Mouse (Mus musculus) monocyte, adult 5-6 weeks (primary cell): Measurements from ENCODE around the gene Tff3. TPM values are rescaled to one million over a fixed set of nuclear protein-coding genes. Genes with fewer than 3 reads are reported as not detected.

Experiments used
- ATAC-seq: fragments of 153-309, 156-312 bp; replicated peaks from 2 replicates; pipeline ENCODE4 v1.8.0; 2017; ENCODE audit warnings: mild to moderate bottlenecking; ENCODE audit not compliant: low TSS enrichment, insufficient number of reproducible peaks, severe bottlenecking, poor library complexity, low FRiP score
- total RNA-seq: library from RNA; stranded (forward); fragments of 200-1000, 200-491, 200-594 nt; gene quantifications from 3 replicates; pipeline ENCODE4 v1.2.3, GENCODE M21; 2017

Tff3 gene
- total RNA-seq: not detected in 3 replicates

- ATAC-seq: no peak
These were observed at the start of gene Tff3 for GRCm38 (mm10) chr17:31129452-31129851. Gene Tff3, minus strand, starts transcription at chr17:31129646.

- no peak for ATAC-seq
These were observed 46.9 kb upstream of the Tff3 start for GRCm38 (mm10) chr17:31176321-31176720.

DNA sequence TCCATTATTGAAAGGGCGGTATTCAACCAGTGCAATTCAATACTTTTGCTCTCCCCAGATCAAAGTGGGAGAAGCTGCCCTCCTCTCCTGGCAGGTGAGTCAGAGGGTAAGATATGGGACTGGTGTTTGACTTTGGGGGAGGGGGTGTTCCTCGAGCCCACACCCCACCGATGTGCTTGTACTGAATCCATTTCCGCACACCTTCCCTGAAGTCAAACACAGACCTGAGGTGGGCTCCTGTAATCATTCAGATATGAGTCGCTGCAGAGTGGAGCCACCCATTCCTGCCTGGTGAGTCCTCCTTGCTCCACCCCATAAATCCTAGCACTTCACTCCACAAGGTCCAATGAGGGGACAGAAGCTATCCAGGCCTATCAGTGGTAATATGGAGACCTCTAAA lies 40.4 kb upstream of the Tff3 start:
- ATAC-seq: no peak

- ATAC-seq: no peak
These were observed 35.7 kb upstream of the Tff3 start, which contains the start of gene Tff1 for GRCm38 (mm10) chr17:31165127-31165526. Gene Tff1, minus strand, starts transcription at chr17:31165277.

- no peak for ATAC-seq
These were observed 34.4 kb upstream of the Tff3 start for GRCm38 (mm10) chr17:31163821-31164220.

DNA sequence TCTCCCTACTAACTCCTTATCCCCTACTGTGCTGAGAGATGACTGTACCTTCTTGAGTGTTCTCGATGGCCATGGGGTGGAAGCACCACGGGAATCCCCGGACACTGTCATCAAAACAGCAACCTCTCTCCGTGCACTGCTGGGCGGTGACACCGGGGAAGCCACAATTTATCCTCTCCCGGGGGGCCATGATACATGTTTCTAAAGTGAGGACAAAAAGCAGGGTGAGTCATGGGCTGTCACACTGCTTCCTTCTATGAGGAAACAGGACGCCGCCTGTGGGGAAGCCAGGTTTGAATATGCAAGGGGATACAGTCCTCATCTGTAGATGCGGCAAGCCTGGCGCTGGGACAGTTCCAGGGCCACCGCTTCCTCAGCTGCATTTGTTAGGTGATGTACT lies 33.2 kb upstream of the Tff3 start:
- ATAC-seq: no peak

DNA sequence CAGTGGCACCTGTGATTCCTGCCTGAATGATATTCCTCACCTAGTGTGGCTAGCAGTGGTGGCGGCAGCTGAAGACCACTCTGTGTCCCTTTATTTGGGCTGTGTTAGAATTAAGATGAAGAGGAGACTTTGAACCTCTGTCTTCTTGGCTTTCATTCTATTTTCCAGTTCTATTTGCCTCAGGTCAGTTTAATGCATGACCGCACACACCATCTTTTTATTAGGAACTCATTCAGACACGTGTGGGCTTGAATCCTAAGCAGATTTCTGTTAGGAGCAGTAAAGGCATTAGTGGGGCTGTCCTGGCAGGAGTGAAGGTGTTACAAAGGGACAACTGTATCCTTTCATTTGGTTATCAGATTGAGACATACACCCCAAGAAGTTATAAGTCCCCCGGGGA lies 30.8 kb upstream of the Tff3 start:
- ATAC-seq: no peak

- ATAC-seq: no peak
These were observed 28.5 kb upstream of the Tff3 start for GRCm38 (mm10) chr17:31157921-31158320.

GRCm38 (mm10) chr17:31153785-31154184 lies 24.3 kb upstream of the Tff3 start:
- ATAC-seq: no peak

GRCm38 (mm10) chr17:31152966-31153499 lies 23.6 kb upstream of the Tff3 start:
- ATAC-seq: no peak

GRCm38 (mm10) chr17:31152512-31152911 lies 23.1 kb upstream of the Tff3 start:
- no peak for ATAC-seq

- ATAC-seq: no peak
These were observed 16.6 kb upstream of the Tff3 start for GRCm38 (mm10) chr17:31145998-31146397.

- ATAC-seq: no peak
These were observed 14.9 kb upstream of the Tff3 start, which contains the start of gene Tff2 for GRCm38 (mm10) chr17:31144040-31145037. Gene Tff2, minus strand, starts transcription at chr17:31144282.

DNA sequence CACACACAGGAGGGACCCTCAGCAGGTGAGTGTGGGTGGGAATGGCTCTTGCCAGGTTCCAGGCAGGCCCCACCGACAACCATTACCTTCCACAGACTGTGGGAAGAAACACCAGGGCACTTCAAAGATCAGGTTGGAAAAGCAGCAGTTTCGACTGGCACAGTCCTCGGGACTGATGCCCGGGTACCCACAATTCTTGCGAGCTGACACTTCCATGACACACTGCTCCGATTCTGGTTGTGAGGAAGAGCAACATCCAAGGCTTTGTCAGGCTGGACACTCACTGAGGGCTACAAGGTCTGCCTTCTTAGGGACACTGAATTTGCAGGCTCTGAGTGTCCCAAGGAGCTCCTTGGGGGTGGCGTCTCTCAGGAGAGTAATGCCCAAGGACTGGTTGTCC lies 12.7 kb upstream of the Tff3 start:
- no peak for ATAC-seq

DNA sequence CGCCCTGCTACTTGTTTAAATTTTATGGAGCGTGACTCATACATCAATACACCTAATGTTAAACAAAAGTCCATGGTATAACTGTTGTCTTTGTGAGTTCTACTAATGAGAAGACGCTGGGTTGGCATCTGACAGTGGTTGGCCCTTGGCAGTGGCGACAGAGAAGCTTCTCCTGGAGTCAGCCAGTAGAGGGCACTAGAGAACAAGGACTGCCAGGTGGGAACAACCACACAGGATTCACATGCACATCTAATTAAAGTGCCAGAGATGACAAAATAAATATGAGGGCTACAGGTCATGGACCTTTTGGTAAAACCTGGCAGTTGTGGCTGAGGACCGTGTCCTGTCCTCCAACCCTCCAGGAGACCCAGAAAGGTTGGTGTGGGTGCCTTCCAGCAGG lies 9.0 kb upstream of the Tff3 start:
- ATAC-seq: peak; percentile 65; the same call in 1 of the 2 replicates

DNA sequence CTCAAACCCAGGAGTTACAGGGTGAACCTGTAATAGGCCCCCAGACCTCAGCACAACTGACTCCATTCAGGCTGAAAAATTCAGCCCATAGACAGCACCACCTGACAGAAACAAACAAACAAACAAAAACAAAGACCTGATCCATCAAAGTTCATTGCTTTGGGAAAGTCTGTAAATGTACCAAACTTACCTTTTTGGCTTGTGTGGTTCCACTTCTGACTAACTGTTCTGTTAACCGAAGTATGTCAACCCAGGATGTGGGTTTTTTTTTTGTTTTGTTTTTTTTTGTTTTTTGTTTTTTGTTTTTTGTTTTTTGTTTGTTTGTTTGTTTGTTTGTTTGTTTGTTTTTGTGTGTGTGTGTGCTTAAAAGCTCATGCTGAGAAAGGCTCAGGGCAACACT lies 7.4 kb upstream of the Tff3 start:
- ATAC-seq: no peak

GRCm38 (mm10) chr17:31136291-31136690 lies 6.8 kb upstream of the Tff3 start:
- no peak for ATAC-seq

GRCm38 (mm10) chr17:31134913-31135312 lies 5.5 kb upstream of the Tff3 start:
- no peak for ATAC-seq

- ATAC-seq: no peak
These were observed 4.3 kb upstream of the Tff3 start for GRCm38 (mm10) chr17:31133776-31134175.

DNA sequence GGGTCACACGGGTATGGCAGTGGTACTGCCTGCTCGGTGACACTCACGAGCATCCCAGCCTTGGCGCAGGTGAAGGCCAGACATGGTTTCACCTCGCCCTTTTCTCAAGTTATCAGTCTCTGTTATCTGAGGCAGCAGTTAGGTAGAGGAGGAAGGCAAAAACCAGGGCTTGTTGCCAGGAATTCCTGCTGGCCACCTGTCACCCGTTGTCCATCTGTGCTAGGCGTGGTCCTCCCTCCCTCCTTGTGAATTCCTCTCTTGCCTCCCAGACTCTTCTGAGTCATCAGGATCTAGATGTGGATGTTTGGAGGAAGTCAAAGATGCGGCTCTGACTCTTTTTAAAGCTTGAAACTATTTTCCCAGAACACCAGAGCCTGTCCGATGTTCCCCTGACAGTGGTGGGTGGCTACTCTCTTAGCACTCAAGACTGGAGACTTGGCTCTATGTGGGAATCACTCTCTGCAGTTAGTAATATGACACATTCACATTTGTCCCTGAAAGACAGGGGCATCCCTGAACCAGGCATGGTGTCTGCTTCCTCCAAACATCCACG lies 1.9 kb upstream of the Tff3 start:
- ATAC-seq: no peak
